Mouse (Mus musculus): ENCODE measurements around the gene Rab31. TPM values are rescaled to one million over a fixed set of nuclear protein-coding genes. Genes with fewer than 3 reads are reported as not detected.

Rab31 gene
- total RNA-seq, 1 experiment = 22.8 TPM

DNA sequence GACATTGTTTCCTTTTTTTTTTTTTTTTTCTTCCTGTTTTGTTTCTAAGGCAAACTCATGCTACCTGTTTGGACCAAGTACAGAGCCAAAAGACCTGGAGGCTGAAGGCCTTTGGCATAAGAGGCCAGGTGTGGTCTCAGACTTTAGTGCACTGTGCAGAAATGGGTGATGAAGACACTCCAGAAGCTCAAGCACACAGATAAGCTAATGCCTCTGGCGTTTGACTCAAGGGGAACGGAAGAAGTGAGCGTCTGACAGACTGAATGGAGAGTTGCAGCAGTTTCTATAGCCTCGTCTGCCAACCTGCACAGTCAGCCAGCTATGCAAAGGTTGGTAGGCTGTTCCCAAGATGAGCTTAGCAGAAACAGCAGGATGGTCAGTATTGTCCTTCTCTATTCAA is 116.9 kb downstream of the Rab31 start:
- H3K4me1 ChIP-seq (ENCODE audit: control insufficient read depth in 2 of 2, insufficient read depth in 2 of 2, low read length in 2 of 2, poor library complexity in 1 of 2) = peaks cover 3% of the 10 kb centered on the region in 2 experiments; a peak in 2 of 4 replicates
- no peak overlapping the region for H3K9ac ChIP-seq (ENCODE audit: insufficient read depth, low read depth, low read length, poor library complexity, severe bottlenecking)
- no peaks in the 10 kb centered on the region for H3K9me3 ChIP-seq (ENCODE audit: control insufficient read depth, insufficient read depth, low read depth, low read length)
- no peak overlapping the region for H3K27ac ChIP-seq (ENCODE audit: insufficient read depth, low read depth, low read length, poor library complexity, severe bottlenecking)
- no peaks in the 10 kb centered on the region for H3K36me3 ChIP-seq (ENCODE audit: control insufficient read depth, insufficient read depth, low read length, poor library complexity, severe bottlenecking)
- in situ Hi-C loops (cut with MboI; ENCODE audit: low sequenced_read_pairs in 2 of 2, unreplicated experiment in 2 of 2) = no loop called here
- TF ChIP-seq ZNF384 (IDR thresholded peaks at IDR 0.05; ENCODE audit: low read depth, low read length) (no peak), MAFK (IDR thresholded peaks at IDR 0.05; ENCODE audit: insufficient read depth, low read depth, low read length) (no peak), HCFC1 (IDR thresholded peaks at IDR 0.05; ENCODE audit: borderline replicate concordance, insufficient read depth, low read length) (no peak), CHD2 (IDR thresholded peaks at IDR 0.05; ENCODE audit: low read depth, low read length) (no peak), ZC3H11A (IDR thresholded peaks at IDR 0.05; ENCODE audit: borderline replicate concordance, low read depth, low read length) (no peak)
- no peak overlapping the region for H3K4me3 ChIP-seq (ENCODE audit: insufficient read depth in 1 of 2, low read depth in 1 of 2, low read length in 2 of 2, poor library complexity in 1 of 2, severe bottlenecking in 1 of 2)
- DNase-seq (ENCODE audit: low read depth, low spot score) = no peak

DNA sequence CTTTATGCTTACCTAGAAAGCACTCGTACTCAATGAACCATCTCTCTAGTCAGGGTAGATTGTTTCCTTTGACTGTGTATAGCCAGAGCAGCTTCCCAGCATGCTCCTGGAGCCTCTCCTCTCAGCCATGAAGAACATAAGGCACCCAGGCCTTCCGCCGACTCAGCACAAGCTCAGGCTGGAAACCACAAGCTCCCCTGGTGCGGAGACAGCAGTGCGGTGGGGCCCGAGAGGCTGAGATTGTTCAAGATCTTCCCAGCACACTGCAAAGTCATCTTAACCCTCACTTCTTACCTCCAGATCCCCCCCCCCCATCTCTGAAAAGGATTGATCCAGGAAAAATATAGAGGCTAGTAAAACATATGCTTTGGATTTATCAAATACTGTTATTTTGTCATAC is 122.0 kb downstream of the Rab31 start:
- H3K4me1 ChIP-seq (ENCODE audit: control insufficient read depth in 2 of 2, insufficient read depth in 2 of 2, low read length in 2 of 2, poor library complexity in 1 of 2) = peaks cover 11 to 17% of the 10 kb centered on the region in 2 experiments
- TF ChIP-seq HCFC1 (IDR thresholded peaks at IDR 0.05; ENCODE audit: borderline replicate concordance, insufficient read depth, low read length) (no peak), MAFK (IDR thresholded peaks at IDR 0.05; ENCODE audit: insufficient read depth, low read depth, low read length) (peak; percentile 33; the same call in 1 of the 2 replicates), ZC3H11A (IDR thresholded peaks at IDR 0.05; ENCODE audit: borderline replicate concordance, low read depth, low read length) (no peak)
- in situ Hi-C loops (cut with MboI; ENCODE audit: low sequenced_read_pairs in 2 of 2, unreplicated experiment in 2 of 2) = no loop called here
- no peak for DNase-seq (ENCODE audit: low read depth, low spot score)
- no peak overlapping the region for H3K27ac ChIP-seq (ENCODE audit: insufficient read depth, low read depth, low read length, poor library complexity, severe bottlenecking)
- no peak overlapping the region for H3K4me3 ChIP-seq (ENCODE audit: insufficient read depth in 1 of 2, low read depth in 1 of 2, low read length in 2 of 2, poor library complexity in 1 of 2, severe bottlenecking in 1 of 2)
- H3K9ac ChIP-seq (ENCODE audit: insufficient read depth, low read depth, low read length, poor library complexity, severe bottlenecking) = no peak overlapping the region
- no peaks in the 10 kb centered on the region for H3K36me3 ChIP-seq (ENCODE audit: control insufficient read depth, insufficient read depth, low read length, poor library complexity, severe bottlenecking)
- H3K9me3 ChIP-seq (ENCODE audit: control insufficient read depth, insufficient read depth, low read depth, low read length) = no peaks in the 10 kb centered on the region

DNA sequence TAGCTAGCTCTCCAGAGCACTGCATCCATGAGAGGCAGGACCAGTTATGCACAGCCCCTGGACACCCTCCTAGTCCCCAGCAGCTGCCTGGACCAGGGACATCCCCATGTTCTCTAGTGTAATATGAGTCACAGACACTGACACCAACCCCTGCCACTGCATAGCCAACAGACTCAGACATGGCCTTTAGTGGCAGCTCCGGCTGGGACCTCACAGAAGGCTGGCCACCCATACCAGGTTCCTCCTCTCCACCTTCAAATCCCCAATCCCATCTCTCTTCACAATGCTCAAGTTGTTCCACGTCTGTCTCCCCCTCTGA is 123.4 kb downstream of the Rab31 start:
- Histone ChIP-seq H3K27ac (ENCODE audit: insufficient read depth, low read depth, low read length, poor library complexity, severe bottlenecking) (no peak overlapping the region), H3K9ac (ENCODE audit: insufficient read depth, low read depth, low read length, poor library complexity, severe bottlenecking) (no peak overlapping the region), H3K36me3 (ENCODE audit: control insufficient read depth, insufficient read depth, low read length, poor library complexity, severe bottlenecking) (no peaks in the 10 kb centered on the region), H3K9me3 (ENCODE audit: control insufficient read depth, insufficient read depth, low read depth, low read length) (no peaks in the 10 kb centered on the region), H3K4me1 (ENCODE audit: control insufficient read depth in 2 of 2, insufficient read depth in 2 of 2, low read length in 2 of 2, poor library complexity in 1 of 2) (peaks cover 8 to 17% of the 10 kb centered on the region in 2 experiments), H3K4me3 (ENCODE audit: insufficient read depth in 1 of 2, low read depth in 1 of 2, low read length in 2 of 2, poor library complexity in 1 of 2, severe bottlenecking in 1 of 2) (no peak overlapping the region)
- no peak for TF ChIP-seq ZC3H11A (IDR thresholded peaks at IDR 0.05; ENCODE audit: borderline replicate concordance, low read depth, low read length)
- TF ChIP-seq ZNF384 (IDR thresholded peaks at IDR 0.05; ENCODE audit: low read depth, low read length) = no peak
- in situ Hi-C loops (cut with MboI; ENCODE audit: low sequenced_read_pairs in 2 of 2, unreplicated experiment in 2 of 2) = no loop called here
- DNase-seq (ENCODE audit: low read depth, low spot score) = no peak

DNA sequence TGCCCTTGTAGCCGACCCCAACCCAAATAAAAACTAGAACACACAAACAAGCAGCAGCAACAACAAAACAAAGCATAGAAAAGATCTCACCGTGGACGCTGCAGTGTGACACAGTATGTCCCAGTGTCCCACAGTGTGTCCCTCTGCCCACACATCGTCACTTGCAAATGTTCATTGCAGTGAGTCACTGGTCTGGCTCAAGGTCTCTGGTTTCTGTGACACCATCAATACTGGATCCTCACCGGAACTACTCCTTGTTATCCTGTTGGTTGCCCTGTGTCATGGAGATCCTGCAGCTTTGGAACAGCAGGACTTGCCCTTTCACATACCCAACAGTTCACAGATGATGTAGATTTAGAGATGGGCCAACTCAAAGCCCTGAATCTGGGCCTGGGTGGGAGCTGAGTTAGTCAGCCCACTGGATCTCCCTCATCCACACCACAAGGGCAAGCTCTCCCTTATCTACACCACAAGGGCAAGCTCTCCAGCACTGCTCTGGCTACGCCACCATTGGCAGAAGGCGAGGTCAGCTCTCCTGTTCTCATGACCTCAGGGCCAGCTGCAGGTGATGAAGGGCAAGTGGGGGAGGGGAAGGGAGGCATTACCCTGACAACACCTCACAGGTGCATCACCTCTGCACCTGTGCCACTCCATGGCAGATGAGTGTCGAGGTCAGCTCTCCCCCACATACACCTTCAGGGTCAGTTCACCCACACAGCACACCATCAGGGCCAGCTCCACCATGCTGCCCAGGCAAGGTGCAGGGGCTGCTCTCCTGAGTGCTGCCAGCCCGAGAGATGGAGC is 124.0 kb downstream of the Rab31 start:
- Histone ChIP-seq H3K4me3 (ENCODE audit: insufficient read depth in 1 of 2, low read depth in 1 of 2, low read length in 2 of 2, poor library complexity in 1 of 2, severe bottlenecking in 1 of 2) (no peak overlapping the region), H3K27ac (ENCODE audit: insufficient read depth, low read depth, low read length, poor library complexity, severe bottlenecking) (no peak overlapping the region), H3K36me3 (ENCODE audit: control insufficient read depth, insufficient read depth, low read length, poor library complexity, severe bottlenecking) (no peaks in the 10 kb centered on the region), H3K4me1 (ENCODE audit: control insufficient read depth in 2 of 2, insufficient read depth in 2 of 2, low read length in 2 of 2, poor library complexity in 1 of 2) (peaks cover 8 to 17% of the 10 kb centered on the region in 2 experiments), H3K9me3 (ENCODE audit: control insufficient read depth, insufficient read depth, low read depth, low read length) (no peaks in the 10 kb centered on the region), H3K9ac (ENCODE audit: insufficient read depth, low read depth, low read length, poor library complexity, severe bottlenecking) (no peak overlapping the region)
- in situ Hi-C loops (cut with MboI; ENCODE audit: low sequenced_read_pairs in 2 of 2, unreplicated experiment in 2 of 2) = no loop called here
- TF ChIP-seq ZNF384 (IDR thresholded peaks at IDR 0.05; ENCODE audit: low read depth, low read length) (no peak), HCFC1 (IDR thresholded peaks at IDR 0.05; ENCODE audit: borderline replicate concordance, insufficient read depth, low read length) (no peak), MAFK (IDR thresholded peaks at IDR 0.05; ENCODE audit: insufficient read depth, low read depth, low read length) (no peak), ZC3H11A (IDR thresholded peaks at IDR 0.05; ENCODE audit: borderline replicate concordance, low read depth, low read length) (no peak), CHD2 (IDR thresholded peaks at IDR 0.05; ENCODE audit: low read depth, low read length) (no peak)
- no peak for DNase-seq (ENCODE audit: low read depth, low spot score)

DNA sequence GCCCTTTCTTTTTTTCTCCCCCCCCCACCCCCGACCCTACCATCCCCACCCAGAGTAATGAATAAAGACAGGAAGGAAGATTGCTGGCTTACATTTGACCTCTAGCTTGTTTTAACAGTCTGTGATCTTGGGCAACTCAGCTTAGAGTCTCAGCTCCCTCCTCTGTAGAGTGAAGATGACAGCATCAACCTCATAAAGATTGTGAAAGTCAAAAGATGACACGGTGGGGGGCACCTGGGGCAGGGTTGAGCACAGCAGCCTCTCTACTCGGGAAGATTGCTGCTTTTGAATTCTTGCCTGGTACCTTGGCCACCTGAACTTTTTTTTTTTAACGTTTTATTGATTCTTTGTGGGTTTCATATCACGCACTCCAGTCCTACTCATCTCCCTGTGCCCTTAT is 124.6 kb downstream of the Rab31 start:
- DNase-seq (ENCODE audit: low read depth, low spot score) = no peak
- Histone ChIP-seq H3K36me3 (ENCODE audit: control insufficient read depth, insufficient read depth, low read length, poor library complexity, severe bottlenecking) (no peaks in the 10 kb centered on the region), H3K9me3 (ENCODE audit: control insufficient read depth, insufficient read depth, low read depth, low read length) (no peaks in the 10 kb centered on the region), H3K9ac (ENCODE audit: insufficient read depth, low read depth, low read length, poor library complexity, severe bottlenecking) (no peak overlapping the region), H3K27ac (ENCODE audit: insufficient read depth, low read depth, low read length, poor library complexity, severe bottlenecking) (no peak overlapping the region), H3K4me1 (ENCODE audit: control insufficient read depth in 2 of 2, insufficient read depth in 2 of 2, low read length in 2 of 2, poor library complexity in 1 of 2) (peaks cover 9 to 17% of the 10 kb centered on the region in 2 experiments), H3K4me3 (ENCODE audit: insufficient read depth in 1 of 2, low read depth in 1 of 2, low read length in 2 of 2, poor library complexity in 1 of 2, severe bottlenecking in 1 of 2) (no peak overlapping the region)
- TF ChIP-seq HCFC1 (IDR thresholded peaks at IDR 0.05; ENCODE audit: borderline replicate concordance, insufficient read depth, low read length) (no peak), ZC3H11A (IDR thresholded peaks at IDR 0.05; ENCODE audit: borderline replicate concordance, low read depth, low read length) (no peak), MAFK (IDR thresholded peaks at IDR 0.05; ENCODE audit: insufficient read depth, low read depth, low read length) (no peak)
- in situ Hi-C loops (cut with MboI; ENCODE audit: low sequenced_read_pairs in 2 of 2, unreplicated experiment in 2 of 2) = no loop called here

Data from ES-E14 (cell line).